Mouse (Mus musculus) forebrain, postnatal 0 days (tissue): Measurements from ENCODE around the gene Krt31. TPM values are rescaled to one million over a fixed set of nuclear protein-coding genes. Genes with fewer than 3 reads are reported as not detected.

Experiments
- ATAC-seq: fragments of 200-750 bp; cut with Nextera tagmentation; 2 replicates; pipeline ENCODE4 v1.8.0; 2017; ENCODE audit warnings: mild to moderate bottlenecking, moderate library complexity
- DNase-seq: peaks from one replicate; pipeline ENCODE4 v3.0.0-alpha.2; 2015
- H3K27ac ChIP-seq: fragments of 300-500 bp; sonication (generic); 2 replicates; pipeline ENCODE4 v1.5.1; 2014; ENCODE audit warnings: low read depth, mild to moderate bottlenecking, antibody characterized with exemption, low read length, moderate library complexity, mixed read lengths
- H3K27me3 ChIP-seq: fragments of 300-500 bp; sonication (generic); 2 replicates; pipeline ENCODE4 v1.6.1; 2014; ENCODE audit warnings: mild to moderate bottlenecking, low read length, mixed read lengths; ENCODE audit not compliant: insufficient read depth
- H3K36me3 ChIP-seq: fragments of 300-500 bp; sonication (generic); 2 replicates; pipeline ENCODE4 v1.6.1; 2014; ENCODE audit warnings: mild to moderate bottlenecking, moderate library complexity; ENCODE audit not compliant: insufficient read depth
- H3K4me1 ChIP-seq: fragments of 300-500 bp; sonication (generic); 2 replicates; pipeline ENCODE4 v1.6.1; 2014; ENCODE audit warnings: antibody characterized with exemption; ENCODE audit not compliant: insufficient read depth
- H3K4me2 ChIP-seq: fragments of 300-500 bp; sonication (generic); 2 replicates; pipeline ENCODE4 v1.6.1; 2014; ENCODE audit warnings: low read depth, mild to moderate bottlenecking, moderate library complexity
- H3K4me3 ChIP-seq: fragments of 300-500 bp; sonication (generic); 2 replicates; pipeline ENCODE4 v1.5.1; 2014; ENCODE audit warnings: low read depth, low read length, mixed read lengths
- H3K9ac ChIP-seq: fragments of 300-500 bp; sonication (generic); 2 replicates; pipeline ENCODE4 v1.6.1; 2014; ENCODE audit warnings: mild to moderate bottlenecking
- H3K9me3 ChIP-seq: fragments of 300-500 bp; sonication (generic); 2 replicates; pipeline ENCODE4 v1.6.1; 2016; ENCODE audit warnings: low read length
- CTCF ChIP-seq: sonication (generic); IDR thresholded peaks from 2 replicates; pipeline ENCODE4 v1.5.1; 2016; ENCODE audit warnings: antibody characterized with exemption, control low read depth, low read depth
- WGBS: fragments of 180-500 bp; shearing (Covaris S2); extraction: QIAGEN DNeasy Blood & Tissue Kit; methylation state at CpG from one replicate; pipeline ENCODE4 v1.1.7; 2014; 5-methylcytosine and 5-hydroxymethylcytosine counted together
- polyA plus RNA-seq: library from polyadenylated mRNA; unstranded; fragments of >200 nt; fragmentation: Nextera tagmentation; extraction: Ambion mirVana; gene quantifications from 2 replicates; pipeline ENCODE4 v1.2.1, GENCODE M21; 2015
- total RNA-seq: library from RNA; depleted of rRNA; stranded (reverse); fragments of >200 nt; gene quantifications from 2 replicates; pipeline ENCODE4 v1.2.3, GENCODE M21; 2014

Krt31 gene
- total and polyA plus RNA-seq, 2 experiments from 2014 or later = not detected

- ATAC-seq (no peak), DNase-seq (no peak)
- H3K4me3 ChIP-seq = no peak overlapping the region
- H3K27ac ChIP-seq = no peak overlapping the region
- no peak overlapping the region for H3K9ac ChIP-seq
- WGBS = 52% methylated on average over 12 of the region's 12 CpGs
- no peaks in the 10 kb centered on the region for H3K9me3 ChIP-seq
- no peaks in the 10 kb centered on the region for H3K36me3 ChIP-seq
- H3K4me2 ChIP-seq = no peak overlapping the region
- TF ChIP-seq CTCF = no peak
- no peaks in the 10 kb centered on the region for H3K27me3 ChIP-seq
- no peaks in the 10 kb centered on the region for H3K4me1 ChIP-seq
Observed at GRCm38 (mm10) chr11:100066236-100067010, 16.1 kb upstream of the Krt31 start.

- H3K9me3 ChIP-seq = no peaks in the 10 kb centered on the region
- H3K4me3 ChIP-seq = no peak overlapping the region
- DNase-seq (no peak), ATAC-seq (no peak)
- 56% methylated on average over 8 of the region's 8 CpGs for WGBS
- no peaks in the 10 kb centered on the region for H3K27me3 ChIP-seq
- H3K27ac ChIP-seq = no peak overlapping the region
- H3K4me1 ChIP-seq = no peaks in the 10 kb centered on the region
- H3K4me2 ChIP-seq = no peak overlapping the region
- no peaks in the 10 kb centered on the region for H3K36me3 ChIP-seq
- no peak overlapping the region for H3K9ac ChIP-seq
- TF ChIP-seq CTCF = 0 out of 2 replicates have a peak, but pooled peaks have one; percentile 25
Observed at GRCm38 (mm10) chr11:100058875-100059274, 8.5 kb upstream of the Krt31 start.

GRCm38 (mm10) chr11:100055686-100056655 lies 5.6 kb upstream of the Krt31 start:
- Histone ChIP-seq H3K4me1 (no peaks in the 10 kb centered on the region), H3K27ac (no peak overlapping the region), H3K9ac (no peak overlapping the region), H3K9me3 (no peaks in the 10 kb centered on the region), H3K4me3 (no peak overlapping the region), H3K27me3 (no peaks in the 10 kb centered on the region), H3K4me2 (no peak overlapping the region), H3K36me3 (no peaks in the 10 kb centered on the region)
- ATAC-seq = no peak
- TF ChIP-seq CTCF = no peak
- no peak for DNase-seq
- 77% methylated on average over 9 of the region's 9 CpGs for WGBS

- DNase-seq = no peak
- no peak overlapping the region for H3K9ac ChIP-seq
- H3K27ac ChIP-seq = no peak overlapping the region
- no peak for TF ChIP-seq CTCF
- no peaks in the 10 kb centered on the region for H3K4me1 ChIP-seq
- H3K4me2 ChIP-seq = no peak overlapping the region
- H3K4me3 ChIP-seq = no peak overlapping the region
- H3K9me3 ChIP-seq = no peaks in the 10 kb centered on the region
- ATAC-seq = no peak
- 84% methylated on average over 2 of the region's 2 CpGs for WGBS
- no peaks in the 10 kb centered on the region for H3K27me3 ChIP-seq
- H3K36me3 ChIP-seq = no peaks in the 10 kb centered on the region
Observed at GRCm38 (mm10) chr11:100047193-100047592, 3.2 kb downstream of the Krt31 start.

GRCm38 (mm10) chr11:100046303-100046866 lies 4.0 kb downstream of the Krt31 start:
- WGBS = 89% methylated on average over 6 of the region's 6 CpGs
- ATAC-seq = no peak
- no peak for DNase-seq
- TF ChIP-seq CTCF = no peak
- no peak overlapping the region for H3K4me3 ChIP-seq
- H3K36me3 ChIP-seq = no peaks in the 10 kb centered on the region
- H3K9me3 ChIP-seq = no peaks in the 10 kb centered on the region
- H3K9ac ChIP-seq = no peak overlapping the region
- H3K27me3 ChIP-seq = no peaks in the 10 kb centered on the region
- H3K4me2 ChIP-seq = no peak overlapping the region
- no peaks in the 10 kb centered on the region for H3K4me1 ChIP-seq
- no peak overlapping the region for H3K27ac ChIP-seq

- no peak within 1 kb of the TSS for H3K27ac ChIP-seq
- no peak within 1 kb of the TSS for H3K4me2 ChIP-seq
- no peaks in the 10 kb centered on the region for H3K36me3 ChIP-seq
- 89% methylated on average over 6 of the region's 6 CpGs for WGBS
- no peaks in the 10 kb centered on the region for H3K9me3 ChIP-seq
- no peak for ATAC-seq
- no peak for TF ChIP-seq CTCF
- H3K27me3 ChIP-seq = no peaks in the 10 kb centered on the region
- no peak within 1 kb of the TSS for H3K9ac ChIP-seq
- no peak within 1 kb of the TSS for H3K4me3 ChIP-seq
- DNase-seq = no peak
- no peaks in the 10 kb centered on the region for H3K4me1 ChIP-seq
Observed at GRCm38 (mm10) chr11:100041454-100041853, 8.9 kb downstream of the Krt31 start, which contains the start of gene Krt34. Gene Krt34, minus strand, starts transcription at chr11:100041554.
